Mouse (Mus musculus) liver, postnatal 0 days (tissue): ENCODE results near the gene Gm44596.

ENCODE experiments used
- CTCF ChIP-seq: sonication (generic); IDR thresholded peaks from 2 replicates; pipeline ENCODE4 v1.5.1; 2016; ENCODE audit warnings: antibody characterized with exemption, low read depth
- EP300 ChIP-seq: IDR thresholded peaks from 2 replicates; pipeline ENCODE4 v1.6.1; 2016; ENCODE audit warnings: antibody characterized with exemption, low read depth, mild to moderate bottlenecking

- TF ChIP-seq CTCF: no peak
- TF ChIP-seq EP300: no peak
These were observed 12.1 kb upstream of the Gm44596 start for GRCm38 (mm10) chr6:128363007-128363825.
